Mouse (Mus musculus): Measurements from ENCODE around the gene Tyro3.

DNA sequence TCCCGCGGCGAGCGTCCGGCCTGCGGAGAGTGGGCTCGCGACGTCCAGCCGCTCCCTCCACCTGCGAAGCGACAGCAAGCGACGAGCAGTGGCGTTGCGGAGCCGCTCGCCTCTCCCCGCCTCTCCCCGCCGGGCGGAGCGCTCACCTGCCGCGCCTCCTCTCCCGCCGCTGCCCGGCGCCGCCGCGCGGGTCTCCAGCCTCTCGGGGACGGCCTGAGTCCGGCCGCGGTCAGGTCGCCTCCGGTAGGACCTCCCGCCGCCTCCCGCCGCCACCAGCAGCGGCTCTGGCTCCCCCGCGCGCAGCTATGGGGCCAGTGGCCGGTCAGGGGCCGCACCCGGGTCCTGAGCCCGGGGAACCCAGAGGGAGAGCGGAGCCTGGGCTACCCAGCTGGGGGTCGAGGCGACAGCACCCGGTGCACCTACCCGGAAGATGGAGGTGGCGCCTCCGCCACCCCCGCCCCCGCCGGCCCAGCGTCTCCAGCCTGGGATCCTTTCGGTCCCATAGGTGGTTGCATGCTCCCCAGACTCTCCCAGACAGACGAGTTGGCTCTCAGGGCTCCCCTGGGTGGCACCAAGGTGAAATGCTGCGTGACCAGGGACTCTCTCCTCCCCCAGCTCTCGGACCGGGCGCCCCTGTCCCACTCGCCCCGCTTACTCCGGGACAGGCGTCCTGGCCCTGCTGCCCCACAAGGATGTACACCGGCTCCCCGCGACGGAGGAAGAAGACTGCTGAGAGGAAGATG lies 39.3 kb upstream of the Tyro3 start:
- TF ChIP-seq POLR2A (IDR thresholded peaks at IDR 0.05; ENCODE audit: extremely low read depth, insufficient read depth, low read length) (no peak), CTCF (IDR thresholded peaks at IDR 0.05; ENCODE audit: extremely low read depth, insufficient read depth, low read length) (no peak)

Data from cortical plate, adult 2 months (tissue).